Mouse (Mus musculus) small intestine, adult 2 months (tissue): ENCODE results near the gene Dtx4. TPM values are rescaled to one million over a fixed set of nuclear protein-coding genes. Genes with fewer than 3 reads are reported as not detected.

Source experiments
- H3K27ac ChIP-seq: fragments of 200-500 bp; 2 replicates; pipeline ENCODE4 v1.5.1; 2012; ENCODE audit warnings: low read depth, low read length, control low read depth, inconsistent platforms; ENCODE audit not compliant: insufficient read depth
- H3K27me3 ChIP-seq: fragments of 200-500 bp; 2 replicates; pipeline ENCODE4 v1.6.1; 2012; ENCODE audit warnings: mild to moderate bottlenecking, moderate library complexity, low read length, inconsistent platforms; ENCODE audit not compliant: control insufficient read depth, insufficient read depth
- H3K36me3 ChIP-seq: fragments of 200-500 bp; 2 replicates; pipeline ENCODE4 v1.6.1; 2012; ENCODE audit warnings: mild to moderate bottlenecking, low read length, control low read depth, inconsistent platforms; ENCODE audit not compliant: control insufficient read depth, insufficient read depth
- H3K4me1 ChIP-seq: fragments of 200-500 bp; 2 replicates; pipeline ENCODE4 v1.6.1; 2012; ENCODE audit warnings: low read length, inconsistent platforms, mixed read lengths; ENCODE audit not compliant: control insufficient read depth, insufficient read depth, insufficient read length
- H3K4me3 ChIP-seq: fragments of 200-500 bp; 2 replicates; pipeline ENCODE4 v1.5.1; 2012; ENCODE audit warnings: low read depth, mild to moderate bottlenecking, control low read depth, inconsistent platforms, low read length, moderate library complexity
- CTCF ChIP-seq: fragments of 200-500 bp; IDR thresholded peaks from 2 replicates; pipeline ENCODE4 v1.5.1; 2012; ENCODE audit warnings: low read depth, mild to moderate bottlenecking, control low read depth, inconsistent platforms, low read length, moderate library complexity, mixed read lengths; ENCODE audit not compliant: insufficient replicate concordance, insufficient read length; ENCODE audit errors: extremely low read depth
- POLR2A ChIP-seq: fragments of 200-500 bp; IDR thresholded peaks from 2 replicates; pipeline ENCODE4 v1.6.1; 2012; ENCODE audit warnings: low read depth, mild to moderate bottlenecking, control low read depth, inconsistent platforms, low read length, moderate library complexity
- WGBS: fragments of 180-500 bp; shearing (Covaris S2); methylation state at CpG from one replicate; pipeline ENCODE4 v1.1.7; 2018; 5-methylcytosine and 5-hydroxymethylcytosine counted together
- polyA plus RNA-seq: library from polyadenylated mRNA; depleted of rRNA; stranded (reverse); fragments of >200 nt; gene quantifications from 2 replicates; pipeline ENCODE4 v1.2.3, GENCODE M21; 2012

Gene Dtx4
- polyA plus RNA-seq, 1 experiment, result 11.1 TPM

GRCm38 (mm10) chr19:12494972-12495535 is 6.2 kb downstream of the Dtx4 start:
- TF ChIP-seq POLR2A (no peak), CTCF (no peak)
- H3K4me3 ChIP-seq, result no peak overlapping the region
- 55% methylated on average over 3 of the region's 3 CpGs for WGBS

GRCm38 (mm10) chr19:12494187-12494458 is 7.1 kb downstream of the Dtx4 start:
- H3K27ac ChIP-seq, result no peak overlapping the region
- WGBS, result 69% methylated on average over 4 of the region's 4 CpGs
- H3K4me1 ChIP-seq, result peaks cover 25% of the 10 kb centered on the region
- peaks cover 12% of the 10 kb centered on the region for H3K36me3 ChIP-seq
- no peak overlapping the region for H3K4me3 ChIP-seq
- no peaks in the 10 kb centered on the region for H3K27me3 ChIP-seq
- TF ChIP-seq POLR2A (no peak), CTCF (no peak)

More at GRCm38 (mm10) chr19:12494972-12495535, 6.2 kb downstream of the Dtx4 start:
- H3K36me3 ChIP-seq, result peaks cover 12% of the 10 kb centered on the region
- H3K4me1 ChIP-seq, result peaks cover 17% of the 10 kb centered on the region
- H3K27me3 ChIP-seq, result no peaks in the 10 kb centered on the region
- no peak overlapping the region for H3K27ac ChIP-seq

DNA sequence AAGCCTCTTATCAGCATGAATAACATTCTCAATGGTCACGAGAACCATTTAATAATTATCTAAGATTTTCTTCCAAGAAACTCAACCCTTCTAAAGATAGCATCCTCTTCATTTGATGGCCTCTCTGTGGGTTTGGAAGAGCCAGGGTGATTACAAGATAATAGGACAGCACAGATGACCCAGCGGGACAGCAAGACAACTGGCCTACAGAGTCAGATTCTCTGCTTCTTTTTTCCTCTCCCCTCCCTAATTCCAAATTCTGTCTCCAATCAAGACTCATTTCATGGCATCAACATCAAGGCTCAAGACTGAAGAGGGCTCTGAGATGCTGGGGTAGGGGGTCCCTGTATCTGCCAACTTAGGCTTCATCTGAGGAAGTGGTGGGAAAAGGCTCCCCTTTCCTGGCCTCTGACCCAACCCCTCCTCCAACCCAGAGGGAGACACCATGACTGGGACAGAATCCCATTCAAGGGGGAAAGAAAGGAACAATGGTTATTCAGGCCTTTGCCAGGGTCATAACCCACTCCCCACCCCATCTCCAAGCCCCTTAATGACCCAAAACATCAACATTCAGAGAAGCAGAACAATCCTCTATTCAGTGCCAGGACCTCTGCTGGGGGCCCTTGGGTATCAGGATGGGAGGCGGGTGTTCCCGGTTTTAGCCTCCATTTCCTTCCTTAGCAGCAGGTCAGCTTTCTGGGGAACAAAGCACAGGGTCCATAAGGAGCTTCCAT is 7.6 kb downstream of the Dtx4 start:
- Histone ChIP-seq H3K4me1 (peaks cover 22% of the 10 kb centered on the region), H3K36me3 (peaks cover 12% of the 10 kb centered on the region), H3K27me3 (no peaks in the 10 kb centered on the region), H3K27ac (no peak overlapping the region), H3K4me3 (no peak overlapping the region)
- 74% methylated on average over 4 of the region's 4 CpGs for WGBS
- TF ChIP-seq CTCF (no peak), POLR2A (no peak)

- TF ChIP-seq POLR2A (no peak), CTCF (no peak)
- Histone ChIP-seq H3K27me3 (no peaks in the 10 kb centered on the region), H3K4me3 (no peak overlapping the region), H3K4me1 (peaks cover 39% of the 10 kb centered on the region), H3K36me3 (peaks cover 12% of the 10 kb centered on the region), H3K27ac (no peak overlapping the region)
- 76% methylated on average over 7 of the region's 7 CpGs for WGBS
Measured at GRCm38 (mm10) chr19:12491636-12492035, 9.6 kb downstream of the Dtx4 start.

GRCm38 (mm10) chr19:12489675-12490570 is 11.3 kb downstream of the Dtx4 start:
- H3K4me1 ChIP-seq, result peaks cover 39% of the 10 kb centered on the region
- 69% methylated on average over 11 of the region's 11 CpGs for WGBS
- no peaks in the 10 kb centered on the region for H3K27me3 ChIP-seq
- H3K4me3 ChIP-seq, result peak overlapping the region; percentile 53
- peaks cover 16% of the 10 kb centered on the region for H3K36me3 ChIP-seq
- no peak for TF ChIP-seq POLR2A
- no peak for TF ChIP-seq CTCF
- H3K27ac ChIP-seq, result peak overlapping the region; percentile 89

DNA sequence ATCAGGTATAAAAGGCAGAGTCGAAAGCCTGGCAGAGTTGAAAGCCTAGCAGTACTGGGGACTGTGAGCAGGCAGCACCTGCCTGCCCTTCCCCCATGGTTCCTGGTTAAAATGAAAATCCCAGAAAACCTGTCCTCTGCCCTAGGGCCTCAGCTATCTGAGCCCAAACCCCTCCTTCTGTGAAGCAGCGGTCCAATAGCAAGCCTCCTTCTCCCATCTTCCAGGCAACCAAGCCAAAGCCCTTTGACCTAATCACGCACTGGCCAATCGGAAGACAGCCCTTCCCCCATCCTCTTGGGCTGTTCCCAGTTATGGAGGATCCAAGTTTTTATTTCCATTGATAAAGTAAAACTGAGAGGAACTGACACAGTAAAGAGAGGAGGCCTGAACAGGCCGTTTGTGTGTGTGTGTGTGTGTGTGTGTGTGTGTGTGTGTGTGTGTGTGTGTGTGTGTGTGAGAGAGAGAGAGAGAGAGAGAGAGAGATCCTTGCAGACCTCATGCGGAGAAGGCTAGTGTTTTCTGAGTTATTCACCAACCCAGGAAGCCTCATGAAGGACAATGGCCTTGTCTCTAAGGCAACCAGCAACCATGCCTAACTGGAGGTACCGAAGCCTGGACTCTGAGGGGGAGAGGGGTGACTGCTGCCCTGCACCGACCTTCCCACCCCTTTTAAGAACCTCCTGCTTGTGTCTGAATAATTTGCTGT is 12.1 kb downstream of the Dtx4 start:
- TF ChIP-seq POLR2A (no peak; the same call in 1 of the 2 replicates), CTCF (no peak)
- H3K36me3 ChIP-seq, result peaks cover 16% of the 10 kb centered on the region
- H3K27ac ChIP-seq, result peak overlapping the region; percentile 98
- WGBS, result 20% methylated on average over 8 of the region's 8 CpGs
- no peaks in the 10 kb centered on the region for H3K27me3 ChIP-seq
- H3K4me1 ChIP-seq, result peaks cover 40% of the 10 kb centered on the region
- H3K4me3 ChIP-seq, result peak overlapping the region; percentile 53
